Mouse (Mus musculus): ENCODE results near the gene Dusp23. TPM values are rescaled to one million over a fixed set of nuclear protein-coding genes. Genes with fewer than 3 reads are reported as not detected.

Dusp23 gene
- total RNA-seq (2021): 7.1 and 8.4 TPM in 2 replicates
- long read RNA-seq, transcript Dusp23-201 (2 exons, 1,410 nt): major isoform, 13 of 13 reads
- long read RNA-seq, partial matches to known transcripts: 0 of 13 reads
- long read RNA-seq, other reads (novel, unspliced or antisense): 0 of 13 reads

- peak; percentile 96 for DNase-seq
Observed at GRCm38 (mm10) chr1:172632451-172633326, at the start of gene Dusp23. Dusp23 (minus strand) TSS chr1:172632962.

- no peak for DNase-seq
Observed at GRCm38 (mm10) chr1:172680742-172681141, 48.0 kb upstream of the Dusp23 start.

- DNase-seq: no peak
Observed at GRCm38 (mm10) chr1:172670716-172671115, 38.0 kb upstream of the Dusp23 start.

- DNase-seq: no peak
Observed at GRCm38 (mm10) chr1:172667597-172667996, 34.8 kb upstream of the Dusp23 start.

- DNase-seq: no peak
Observed at GRCm38 (mm10) chr1:172665457-172665856, 32.7 kb upstream of the Dusp23 start.

- no peak for DNase-seq
Observed at GRCm38 (mm10) chr1:172659688-172660087, 26.9 kb upstream of the Dusp23 start.

- DNase-seq: no peak
Observed at GRCm38 (mm10) chr1:172657266-172657665, 24.5 kb upstream of the Dusp23 start.

- no peak for DNase-seq
Observed at GRCm38 (mm10) chr1:172653900-172654299, 21.1 kb upstream of the Dusp23 start.

- DNase-seq: no peak
Observed at GRCm38 (mm10) chr1:172652040-172652662, 19.4 kb upstream of the Dusp23 start.

GRCm38 (mm10) chr1:172651288-172651987 is 18.7 kb upstream of the Dusp23 start:
- DNase-seq: no peak

GRCm38 (mm10) chr1:172650519-172651287 is 17.9 kb upstream of the Dusp23 start:
- DNase-seq: peak; percentile 61

GRCm38 (mm10) chr1:172649396-172649795 is 16.6 kb upstream of the Dusp23 start:
- DNase-seq: no peak

- DNase-seq: no peak
Observed at GRCm38 (mm10) chr1:172647236-172647635, 14.5 kb upstream of the Dusp23 start.

- no peak for DNase-seq
Observed at GRCm38 (mm10) chr1:172638781-172639180, 6.0 kb upstream of the Dusp23 start.

GRCm38 (mm10) chr1:172637801-172638200 is 5.0 kb upstream of the Dusp23 start:
- DNase-seq: no peak

GRCm38 (mm10) chr1:172636266-172636665 is 3.5 kb upstream of the Dusp23 start:
- no peak for DNase-seq

GRCm38 (mm10) chr1:172635258-172635657 is 2.5 kb upstream of the Dusp23 start:
- no peak for DNase-seq

GRCm38 (mm10) chr1:172634136-172634535 is 1.4 kb upstream of the Dusp23 start:
- no peak for DNase-seq

GRCm38 (mm10) chr1:172631721-172632120 is 1.0 kb downstream of the Dusp23 start:
- DNase-seq: no peak

- no peak for DNase-seq
Observed at GRCm38 (mm10) chr1:172629831-172630230, 2.9 kb downstream of the Dusp23 start.

GRCm38 (mm10) chr1:172626306-172626705 is 6.5 kb downstream of the Dusp23 start:
- no peak for DNase-seq

- no peak for DNase-seq
Observed at GRCm38 (mm10) chr1:172624081-172624480, 8.7 kb downstream of the Dusp23 start.

Data from adrenal gland, postnatal 25 days (tissue).